Mouse (Mus musculus): ENCODE measurements around the gene Golim4.

- TF ChIP-seq CTCF (IDR thresholded peaks at IDR 0.05; ENCODE audit: low read depth) (no peak), EP300 (IDR thresholded peaks at IDR 0.05; ENCODE audit: low read depth) (no peak)
These were observed 5.9 kb downstream of the Golim4 start for GRCm38 (mm10) chr3:75950897-75951296.
